Mouse (Mus musculus): ENCODE data around the gene Gm26602. TPM values are rescaled to one million over a fixed set of nuclear protein-coding genes. Genes with fewer than 3 reads are reported as not detected.

The Gm26602 gene
- polyA plus RNA-seq, 1 experiment, result not detected

GRCm38 (mm10) chr10:79928907-79929701 lies 18.4 kb downstream of the Gm26602 start:
- TF ChIP-seq CTCF (IDR thresholded peaks at IDR 0.05; ENCODE audit: borderline replicate concordance, extremely low read depth, insufficient read depth, insufficient read length) (no peak), POLR2A (IDR thresholded peaks at IDR 0.05; ENCODE audit: borderline replicate concordance, extremely low read depth, insufficient read depth, insufficient read length, poor library complexity, severe bottlenecking) (no peak)
- DNase-seq (ENCODE audit: low read depth), result peak; percentile 9

- DNase-seq (ENCODE audit: low read depth), result no peak
- no peak for TF ChIP-seq POLR2A (IDR thresholded peaks at IDR 0.05; ENCODE audit: borderline replicate concordance, extremely low read depth, insufficient read depth, insufficient read length, poor library complexity, severe bottlenecking)
- no peak for TF ChIP-seq CTCF (IDR thresholded peaks at IDR 0.05; ENCODE audit: borderline replicate concordance, extremely low read depth, insufficient read depth, insufficient read length)
Measured at GRCm38 (mm10) chr10:79929967-79930825, 19.5 kb downstream of the Gm26602 start.

GRCm38 (mm10) chr10:79930826-79931186 lies 20.1 kb downstream of the Gm26602 start:
- DNase-seq (ENCODE audit: low read depth), result no peak
- TF ChIP-seq CTCF (IDR thresholded peaks at IDR 0.05; ENCODE audit: borderline replicate concordance, extremely low read depth, insufficient read depth, insufficient read length) (no peak), POLR2A (IDR thresholded peaks at IDR 0.05; ENCODE audit: borderline replicate concordance, extremely low read depth, insufficient read depth, insufficient read length, poor library complexity, severe bottlenecking) (no peak)

GRCm38 (mm10) chr10:79931797-79932196 lies 21.1 kb downstream of the Gm26602 start:
- TF ChIP-seq CTCF (IDR thresholded peaks at IDR 0.05; ENCODE audit: borderline replicate concordance, extremely low read depth, insufficient read depth, insufficient read length), result no peak
- TF ChIP-seq POLR2A (IDR thresholded peaks at IDR 0.05; ENCODE audit: borderline replicate concordance, extremely low read depth, insufficient read depth, insufficient read length, poor library complexity, severe bottlenecking), result no peak
- DNase-seq (ENCODE audit: low read depth), result no peak

- no peak for TF ChIP-seq POLR2A (IDR thresholded peaks at IDR 0.05; ENCODE audit: borderline replicate concordance, extremely low read depth, insufficient read depth, insufficient read length, poor library complexity, severe bottlenecking)
- TF ChIP-seq CTCF (IDR thresholded peaks at IDR 0.05; ENCODE audit: borderline replicate concordance, extremely low read depth, insufficient read depth, insufficient read length), result no peak
- peak; percentile 37 for DNase-seq (ENCODE audit: low read depth)
Measured at GRCm38 (mm10) chr10:79932736-79933135, 22.1 kb downstream of the Gm26602 start.

GRCm38 (mm10) chr10:79933145-79933679 lies 22.6 kb downstream of the Gm26602 start:
- TF ChIP-seq CTCF (IDR thresholded peaks at IDR 0.05; ENCODE audit: borderline replicate concordance, extremely low read depth, insufficient read depth, insufficient read length) (no peak), POLR2A (IDR thresholded peaks at IDR 0.05; ENCODE audit: borderline replicate concordance, extremely low read depth, insufficient read depth, insufficient read length, poor library complexity, severe bottlenecking) (no peak)
- no peak for DNase-seq (ENCODE audit: low read depth)

- TF ChIP-seq POLR2A (IDR thresholded peaks at IDR 0.05; ENCODE audit: borderline replicate concordance, extremely low read depth, insufficient read depth, insufficient read length, poor library complexity, severe bottlenecking), result no peak
- no peak for TF ChIP-seq CTCF (IDR thresholded peaks at IDR 0.05; ENCODE audit: borderline replicate concordance, extremely low read depth, insufficient read depth, insufficient read length)
- DNase-seq (ENCODE audit: low read depth), result no peak
Measured at GRCm38 (mm10) chr10:79933861-79934260, 23.2 kb downstream of the Gm26602 start.

GRCm38 (mm10) chr10:79934272-79934721 lies 23.6 kb downstream of the Gm26602 start:
- DNase-seq (ENCODE audit: low read depth), result peak; percentile 62
- TF ChIP-seq CTCF (IDR thresholded peaks at IDR 0.05; ENCODE audit: borderline replicate concordance, extremely low read depth, insufficient read depth, insufficient read length) (no peak), POLR2A (IDR thresholded peaks at IDR 0.05; ENCODE audit: borderline replicate concordance, extremely low read depth, insufficient read depth, insufficient read length, poor library complexity, severe bottlenecking) (no peak)

- no peak for TF ChIP-seq CTCF (IDR thresholded peaks at IDR 0.05; ENCODE audit: borderline replicate concordance, extremely low read depth, insufficient read depth, insufficient read length)
- no peak for TF ChIP-seq POLR2A (IDR thresholded peaks at IDR 0.05; ENCODE audit: borderline replicate concordance, extremely low read depth, insufficient read depth, insufficient read length, poor library complexity, severe bottlenecking)
Measured at GRCm38 (mm10) chr10:79934794-79935569, 24.3 kb downstream of the Gm26602 start.

GRCm38 (mm10) chr10:79936284-79936910 lies 25.7 kb downstream of the Gm26602 start:
- DNase-seq (ENCODE audit: low read depth), result no peak
- no peak for TF ChIP-seq CTCF (IDR thresholded peaks at IDR 0.05; ENCODE audit: borderline replicate concordance, extremely low read depth, insufficient read depth, insufficient read length)
- TF ChIP-seq POLR2A (IDR thresholded peaks at IDR 0.05; ENCODE audit: borderline replicate concordance, extremely low read depth, insufficient read depth, insufficient read length, poor library complexity, severe bottlenecking), result no peak

More at GRCm38 (mm10) chr10:79934794-79935569, 24.3 kb downstream of the Gm26602 start:
- no peak for DNase-seq (ENCODE audit: low read depth)

Data from brain, embryonic 14.5 days (tissue).